Mouse (Mus musculus) layer of hippocampus, adult 18-20 months (tissue): ENCODE measurements around the gene Cdh23. TPM values are rescaled to one million over a fixed set of nuclear protein-coding genes. Genes with fewer than 3 reads are reported as not detected.
"Not testable (repeated sequence)": the region's sequence is repeated elsewhere in the genome, so short reads cannot be mapped to it uniquely, and the experiment has no call there.

Experiments
- DNase-seq, 2 experiments: peaks; one replicate each; pipeline ENCODE4 v3.0.0; 2022; ENCODE audit warnings: low spot score in 2 of 2
- long read RNA-seq: library from polyadenylated mRNA; stranded (forward); transcript quantifications from one replicate; pipeline ENCODE4 v2.0.0, GENCODE M21; 2021
- total RNA-seq, 2 experiments: library from RNA; stranded (reverse); gene quantifications; 2 replicates each; pipeline ENCODE4 v1.2.3; 2021

Gene Cdh23
- total RNA-seq, result 1 to 10 TPM; 5.8 to 5.9 TPM
- long read RNA-seq, partial matches to known transcripts, result 2 of 4 reads
- long read RNA-seq, other reads (novel, unspliced or antisense), result 2 of 4 reads

DNA sequence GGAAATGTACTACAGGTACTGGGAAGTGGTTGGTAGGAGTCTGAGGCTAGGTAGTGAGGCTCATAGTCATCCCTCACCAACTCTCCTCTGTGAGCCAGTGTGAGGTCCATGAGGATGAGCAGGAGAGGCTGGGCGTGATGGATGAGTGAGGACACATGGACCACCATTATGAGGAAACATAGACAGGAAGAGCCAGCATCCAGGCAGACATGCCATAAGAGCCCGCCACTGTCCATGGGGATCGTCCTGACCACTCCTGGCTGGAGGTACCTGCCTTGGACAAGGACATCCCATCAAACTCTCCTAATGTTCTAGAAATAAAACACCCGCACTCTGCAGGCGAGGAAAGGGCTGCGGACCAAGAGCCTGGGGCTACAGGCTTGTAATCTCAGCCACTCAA is at the start of gene Cdh23:
Gene Cdh23, minus strand, starts transcription at position 101 of the 400 bp plus-strand sequence.
- no peak for DNase-seq

DNA sequence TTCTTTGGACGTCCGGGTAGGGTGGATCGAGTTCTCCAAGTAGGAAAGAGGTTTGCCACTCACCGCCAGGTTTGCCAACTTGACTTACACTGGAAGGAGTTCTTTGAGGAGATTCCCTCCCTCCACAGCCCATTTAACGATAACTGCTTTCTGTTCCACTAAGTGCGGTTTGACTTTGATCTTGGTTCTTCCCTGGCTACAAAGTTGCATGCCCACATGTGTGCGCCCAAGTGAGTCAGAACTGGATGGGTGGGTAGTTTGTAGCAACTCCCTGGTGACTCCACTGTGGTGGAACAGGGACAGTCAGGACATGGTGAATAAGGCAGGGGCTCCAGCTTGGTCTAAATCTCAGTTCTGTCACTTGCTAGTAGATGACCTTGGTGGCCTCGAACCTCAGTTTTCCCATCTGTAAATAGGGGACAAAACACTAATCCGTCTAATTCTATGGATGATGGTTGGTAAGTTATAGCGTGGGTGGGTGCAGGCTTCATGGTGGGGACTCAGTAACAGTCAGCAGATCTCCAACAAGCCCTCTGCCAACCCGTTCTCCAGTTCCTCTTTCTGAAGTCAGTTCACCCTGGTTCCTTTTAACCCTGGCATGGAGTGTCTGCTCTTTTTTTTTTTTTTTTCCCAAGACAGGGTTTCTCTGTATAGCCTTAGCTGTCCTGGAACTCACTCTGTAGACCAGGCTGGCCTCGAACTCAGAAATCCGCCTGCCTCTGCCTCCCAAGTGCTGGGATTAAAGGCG is 48.4 kb upstream of the Cdh23 start:
- DNase-seq, result no peak

DNA sequence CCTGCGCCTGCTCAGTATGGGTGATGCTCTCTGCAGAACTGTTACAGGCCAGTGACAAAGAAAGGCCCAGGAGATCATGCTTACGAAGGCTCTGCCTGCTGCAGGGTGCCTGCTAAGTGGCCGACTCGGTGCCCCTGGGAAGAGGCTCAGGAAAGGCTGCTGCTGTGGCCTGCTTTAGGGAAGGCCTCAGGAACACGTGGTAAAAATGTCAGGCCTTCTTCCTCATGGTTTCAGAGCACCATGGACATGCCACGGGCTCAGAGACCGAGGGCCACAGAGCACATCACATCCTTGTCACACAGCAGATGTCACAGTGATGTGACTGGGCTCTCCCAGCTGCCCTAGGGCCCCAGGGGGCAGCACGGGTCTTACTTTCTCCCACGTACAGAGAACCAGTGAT is 47.4 kb upstream of the Cdh23 start:
- no peak for DNase-seq

DNA sequence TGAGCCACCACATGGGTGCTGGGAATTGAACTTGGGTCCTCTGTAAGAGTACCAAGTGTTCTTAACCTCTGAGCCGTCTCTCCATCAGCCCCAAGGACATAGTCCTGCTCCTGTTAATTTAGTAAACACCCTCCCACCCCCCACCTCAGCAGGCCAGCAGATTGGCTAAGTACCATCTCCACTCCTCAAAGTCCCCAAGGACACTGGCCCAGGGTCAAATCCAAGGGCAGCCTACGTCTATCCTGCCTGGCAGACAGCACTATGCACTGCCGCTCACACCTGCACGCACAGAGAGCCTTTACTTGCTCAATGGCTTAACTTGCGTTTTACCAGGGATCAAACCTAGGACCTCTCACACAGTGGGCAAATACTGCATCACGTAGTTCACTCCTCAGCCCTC is 46.7 kb upstream of the Cdh23 start:
- no peak for DNase-seq

DNA sequence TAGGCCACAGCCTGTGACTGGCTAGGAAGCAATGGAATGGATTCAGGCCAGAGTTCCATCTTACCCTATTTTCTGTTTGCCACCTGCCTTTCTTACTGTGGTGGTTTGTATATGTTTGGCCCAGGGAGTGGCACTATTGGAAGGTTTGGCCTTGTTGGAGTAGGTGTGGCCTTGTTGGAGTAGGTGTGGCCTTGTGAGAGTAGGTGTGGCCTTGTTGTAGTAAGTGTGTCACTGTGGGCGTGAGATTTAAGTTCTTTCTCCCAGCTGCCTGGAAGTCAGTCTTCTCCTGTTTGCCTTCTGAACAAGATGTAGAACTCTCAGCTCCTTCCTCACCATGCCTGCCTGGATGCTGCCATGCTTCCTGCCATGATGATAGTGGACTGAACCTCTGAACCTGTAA is 46.0 kb upstream of the Cdh23 start:
- DNase-seq, result not testable (repeated sequence)

DNA sequence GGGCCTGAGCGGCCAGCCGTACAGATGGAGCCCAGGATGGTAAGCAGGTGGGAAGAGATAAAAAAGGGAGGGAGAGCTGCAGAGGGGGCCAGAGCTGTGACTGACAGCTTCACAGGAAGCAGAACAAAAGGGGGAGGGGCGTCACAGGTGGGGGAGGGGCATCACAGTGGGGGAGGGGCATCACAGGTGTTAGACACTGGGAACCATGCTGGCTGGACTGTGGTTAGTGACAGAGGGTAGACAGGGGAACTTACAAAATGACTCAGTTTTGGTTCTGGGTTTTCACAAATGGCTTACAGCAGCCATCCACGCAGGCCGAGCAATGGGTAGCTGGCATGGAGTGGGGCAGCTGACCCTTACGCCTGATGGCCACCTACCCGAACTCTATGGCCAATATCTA is 45.1 kb upstream of the Cdh23 start:
- DNase-seq, result no peak

DNA sequence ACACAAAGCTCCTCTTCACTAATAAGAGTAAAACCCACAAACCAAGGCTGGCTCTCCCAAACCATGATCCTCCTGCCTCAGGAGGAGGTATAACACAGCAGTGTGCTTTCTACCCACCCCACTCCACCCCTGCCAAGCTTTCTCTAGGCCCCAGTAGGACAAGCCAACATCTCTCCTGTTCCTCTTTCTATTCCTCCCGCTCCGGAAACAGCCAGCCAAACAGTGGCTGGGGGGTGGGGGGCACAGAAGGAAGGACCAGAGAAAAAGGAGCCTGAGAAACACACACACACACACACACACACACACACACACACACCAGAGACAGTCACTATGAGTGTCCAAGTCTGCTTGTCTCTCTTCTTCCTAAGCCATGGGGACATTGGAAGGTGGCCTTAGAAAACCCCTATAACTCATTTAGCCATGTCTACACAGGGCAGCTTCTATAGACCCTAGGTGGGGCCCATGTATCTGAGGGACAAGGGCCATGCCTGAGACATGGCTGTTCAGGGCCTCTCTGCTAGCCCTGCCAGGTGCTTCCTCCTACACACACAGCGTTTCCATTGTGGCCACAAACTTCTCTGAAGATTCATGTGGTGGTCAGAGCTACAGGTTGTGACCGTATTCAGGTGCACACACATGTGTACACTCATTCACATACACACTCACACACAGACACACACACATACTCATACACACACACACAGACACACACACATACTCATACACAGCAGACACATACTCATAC is 43.5 kb upstream of the Cdh23 start:
- DNase-seq, result no peak

DNA sequence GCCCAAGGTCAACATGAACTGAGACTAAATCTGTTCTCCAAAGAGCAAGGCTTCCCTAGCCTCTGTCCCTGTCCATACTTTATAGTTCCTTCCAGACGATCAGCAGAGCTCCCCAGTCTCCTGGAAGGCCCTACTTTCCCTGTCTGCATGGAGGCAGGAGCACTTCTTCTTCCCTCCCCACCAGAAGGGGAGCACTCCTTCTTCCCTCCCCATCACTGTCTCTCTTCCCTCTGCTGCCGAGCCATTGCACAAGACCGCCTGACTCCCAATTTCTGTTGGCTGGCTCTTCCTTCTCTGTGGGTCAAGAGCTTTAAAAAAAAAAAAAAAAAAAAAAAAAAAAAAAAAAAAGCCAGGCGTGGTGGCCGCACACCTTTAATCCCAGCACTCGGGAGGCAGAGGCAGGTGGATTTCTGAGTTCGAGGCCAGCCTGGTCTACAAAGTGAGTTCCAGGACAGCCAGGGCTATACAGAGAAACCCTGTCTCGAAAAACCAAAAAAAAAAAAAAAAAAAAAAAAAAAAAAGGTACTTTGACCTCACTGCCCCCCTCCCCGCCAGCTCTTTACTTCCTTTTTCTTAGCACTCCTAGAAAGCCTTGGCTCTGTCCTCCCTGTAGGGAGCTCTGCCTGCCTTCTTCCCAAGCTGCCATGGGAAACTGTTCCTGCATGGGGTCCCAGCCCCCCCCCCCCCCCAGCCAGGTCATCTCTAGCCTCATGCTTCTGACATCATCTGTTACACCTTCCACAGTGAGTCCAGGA is 41.8 kb upstream of the Cdh23 start:
- no peak for DNase-seq

DNA sequence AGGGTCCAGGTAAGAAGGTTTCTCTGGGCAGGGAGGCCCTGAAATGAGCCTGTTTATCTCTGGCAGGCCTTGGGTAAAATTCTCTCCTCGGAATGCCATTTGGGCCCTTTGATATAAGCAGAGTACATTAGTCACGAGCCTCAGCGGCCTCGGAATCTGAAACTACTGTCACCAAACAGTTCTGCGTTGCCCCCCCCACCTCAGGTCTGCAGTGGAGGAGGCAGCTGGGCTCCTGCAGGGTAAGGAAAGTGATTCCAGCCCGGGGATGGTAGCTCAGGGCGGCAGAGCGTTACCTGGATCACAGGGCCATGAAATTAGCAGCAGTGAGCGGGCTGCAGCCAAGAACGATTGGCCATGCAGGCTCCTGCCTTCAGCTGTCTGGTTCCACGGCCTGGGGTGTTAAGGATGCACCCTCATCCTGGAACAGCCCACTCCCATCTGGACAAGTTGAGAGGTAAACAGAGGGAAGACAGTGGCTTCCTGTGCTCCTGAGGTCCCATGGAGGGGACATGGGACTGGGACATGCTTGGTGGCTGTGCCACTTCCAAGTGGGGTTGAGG is 41.0 kb upstream of the Cdh23 start:
- DNase-seq, result no peak

DNA sequence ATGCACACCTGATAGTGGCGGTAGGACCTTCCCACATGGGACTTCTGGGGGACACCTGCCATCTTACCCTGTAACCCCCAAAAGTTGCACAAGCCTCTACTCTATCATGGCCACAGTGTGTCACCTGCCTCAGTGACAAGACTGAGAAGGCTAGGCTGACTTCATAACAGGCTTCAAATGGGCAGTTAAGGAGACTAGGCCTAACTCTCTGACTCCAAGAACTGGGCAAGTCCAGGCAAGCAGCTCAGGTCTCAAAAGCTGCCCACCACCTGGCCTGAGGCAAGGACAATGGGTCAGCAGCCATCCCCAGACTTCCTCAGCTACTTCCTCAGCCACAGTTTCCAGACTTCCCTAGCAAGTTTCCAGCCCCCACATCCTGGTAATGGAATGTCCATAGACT is 39.4 kb upstream of the Cdh23 start:
- DNase-seq, result no peak

DNA sequence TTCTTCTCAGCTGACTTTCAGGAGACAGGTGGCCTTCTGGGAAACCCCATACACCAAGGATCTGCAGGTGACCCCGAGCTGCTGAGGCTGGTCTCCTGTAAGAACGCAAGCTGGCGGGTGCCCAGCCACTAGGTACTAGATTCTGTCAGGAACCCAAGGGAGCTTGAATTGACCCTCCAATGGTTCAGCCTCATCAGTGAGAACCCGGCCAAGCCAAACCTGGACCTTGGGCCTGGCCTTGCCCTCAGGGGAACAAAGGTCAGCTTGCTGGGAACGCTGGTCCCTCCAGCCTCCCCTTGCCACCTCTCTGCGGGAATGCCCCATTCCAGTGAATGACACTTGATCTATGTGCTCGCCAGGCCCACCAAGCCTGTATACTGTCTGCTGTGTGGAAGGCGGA is 37.2 kb upstream of the Cdh23 start:
- DNase-seq, result no peak

DNA sequence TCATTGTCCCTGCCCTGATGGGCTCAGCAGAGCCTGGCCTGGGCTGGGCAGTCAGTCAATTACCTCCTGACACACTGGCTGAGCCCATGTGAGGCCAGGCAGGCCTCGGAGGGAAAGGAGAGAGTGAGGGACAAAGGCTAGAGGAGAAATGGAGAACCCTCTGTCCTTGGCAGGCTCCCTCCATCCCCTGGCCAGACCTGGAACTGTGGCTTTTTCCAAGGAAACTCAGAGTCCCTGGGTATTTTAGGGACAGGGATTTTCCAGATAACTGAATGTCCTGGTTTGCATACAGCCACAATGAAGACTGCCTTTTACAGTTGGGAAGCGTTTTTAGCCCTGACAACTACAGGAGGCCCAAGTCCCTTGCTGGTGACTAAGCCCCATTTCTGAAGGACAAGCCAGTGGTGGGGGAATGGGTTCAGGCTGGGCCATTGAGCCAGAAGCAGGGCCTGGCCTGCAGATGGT is 36.1 kb upstream of the Cdh23 start:
- peak in 1 of 2 experiments; percentile 20 for DNase-seq

DNA sequence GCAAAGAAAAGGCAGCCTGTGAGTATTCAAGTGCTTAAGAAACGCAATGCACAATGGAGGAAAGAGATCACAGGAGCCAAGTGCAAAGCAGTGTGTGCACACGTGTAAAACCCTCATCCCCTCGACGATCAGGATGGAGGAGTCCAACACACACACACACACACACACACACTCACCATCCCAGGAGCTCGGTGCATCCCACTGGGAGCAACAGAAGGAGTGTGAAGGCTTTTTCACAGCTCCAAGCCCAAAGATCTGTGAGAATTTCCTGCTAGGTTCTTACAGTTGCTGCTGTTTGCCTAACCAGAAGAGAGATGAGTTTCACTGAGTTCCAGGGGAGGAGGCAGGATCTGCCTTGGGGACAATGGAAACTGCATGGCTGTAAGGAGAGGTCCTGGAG is 35.5 kb upstream of the Cdh23 start:
- DNase-seq, result no peak

DNA sequence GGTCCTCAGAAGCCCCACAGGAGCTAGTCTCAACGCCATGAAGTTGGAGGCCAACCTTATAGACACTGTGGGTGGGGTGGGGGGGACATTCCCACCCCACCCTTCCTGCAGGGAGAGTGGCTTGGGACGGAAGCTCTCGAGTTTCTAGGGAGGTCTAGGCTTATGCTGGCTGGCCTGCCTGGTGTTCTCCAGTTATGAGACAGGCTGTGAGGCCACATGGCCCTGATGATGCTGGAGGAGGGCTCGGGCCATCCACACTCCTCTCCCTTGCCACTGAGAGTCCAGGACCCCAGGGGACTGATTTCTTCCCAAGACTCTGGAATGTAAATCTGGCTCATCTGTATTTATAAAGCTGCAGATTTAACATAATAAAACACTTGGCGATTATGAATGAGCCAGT is 31.0 kb upstream of the Cdh23 start:
- no peak for DNase-seq

DNA sequence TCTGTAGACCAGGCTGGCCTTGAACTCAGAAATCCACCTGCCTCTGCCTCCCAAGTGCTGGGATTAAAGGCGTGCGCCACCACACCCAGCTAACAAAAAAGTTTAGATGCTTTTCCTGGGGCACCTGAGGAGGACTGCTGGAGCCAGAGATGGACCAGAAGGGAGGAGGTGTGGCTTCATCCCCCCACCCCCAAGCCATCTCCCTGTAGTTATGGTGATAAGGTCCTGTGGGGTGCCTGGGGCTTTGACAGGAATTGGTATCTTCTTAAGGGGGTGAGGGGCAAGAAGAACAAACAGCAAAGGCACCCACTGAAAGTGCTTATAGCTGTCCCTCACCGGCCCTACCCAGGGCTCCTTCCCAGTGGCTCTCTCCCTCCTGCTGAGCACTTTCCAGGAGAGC is 30.6 kb upstream of the Cdh23 start:
- no peak for DNase-seq

DNA sequence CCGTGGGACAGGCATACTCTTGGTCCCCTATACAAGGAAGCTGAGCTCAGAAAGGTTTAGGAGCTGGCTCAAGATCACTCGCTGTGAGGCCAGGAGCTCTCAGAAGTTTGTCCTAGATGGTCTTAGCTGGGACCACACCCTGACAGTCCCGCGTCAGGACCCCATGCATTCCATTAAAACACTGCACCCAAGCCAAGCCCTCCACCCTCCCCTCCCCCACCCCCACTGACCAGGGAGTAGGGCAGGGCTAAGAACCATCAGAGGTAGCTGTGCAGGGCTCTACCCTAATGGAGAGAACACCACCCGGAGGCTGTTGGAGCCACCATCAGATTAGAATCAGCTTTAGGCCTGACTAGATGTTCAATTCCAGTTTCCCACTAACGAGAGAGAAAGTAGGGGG is 28.2 kb upstream of the Cdh23 start:
- DNase-seq, result no peak

DNA sequence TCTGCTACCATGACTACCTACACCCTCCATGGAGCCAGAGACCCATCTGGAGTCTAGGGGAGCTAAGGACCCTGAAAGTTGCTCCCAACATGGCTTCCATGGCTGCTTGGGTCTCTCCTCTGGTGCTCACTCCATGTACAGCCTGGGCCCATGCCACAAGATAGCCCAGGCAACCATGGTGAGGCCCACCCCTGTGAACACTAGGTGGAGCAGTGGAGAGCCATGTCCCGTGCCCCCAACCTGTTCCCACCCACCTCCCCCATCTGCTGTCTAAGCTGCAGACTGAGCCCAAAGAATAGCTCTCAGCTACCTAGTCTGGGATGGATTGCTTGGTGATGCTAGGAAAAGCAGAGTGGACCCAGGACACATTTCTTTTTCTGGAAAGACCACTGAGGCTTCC is 27.1 kb upstream of the Cdh23 start:
- no peak for DNase-seq

DNA sequence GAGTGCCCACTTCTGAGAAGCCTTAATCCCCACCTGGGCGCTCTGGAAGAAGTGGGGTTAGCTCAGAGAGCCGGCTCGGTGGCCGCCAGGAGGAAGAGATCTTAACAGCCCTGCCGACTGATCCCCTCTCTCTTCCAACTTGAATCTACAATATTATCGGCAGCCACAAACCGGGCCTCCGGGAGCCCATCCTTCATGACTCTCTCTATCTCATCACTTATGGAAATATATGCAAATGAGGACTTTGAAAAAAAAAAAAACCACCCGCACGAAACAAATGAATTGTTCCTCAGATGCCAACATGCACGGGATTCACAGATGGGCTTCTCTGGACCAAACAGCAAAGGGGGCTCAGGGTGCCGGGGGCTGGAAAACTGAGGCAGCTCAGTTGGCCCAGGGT is 25.4 kb upstream of the Cdh23 start:
- no peak for DNase-seq

DNA sequence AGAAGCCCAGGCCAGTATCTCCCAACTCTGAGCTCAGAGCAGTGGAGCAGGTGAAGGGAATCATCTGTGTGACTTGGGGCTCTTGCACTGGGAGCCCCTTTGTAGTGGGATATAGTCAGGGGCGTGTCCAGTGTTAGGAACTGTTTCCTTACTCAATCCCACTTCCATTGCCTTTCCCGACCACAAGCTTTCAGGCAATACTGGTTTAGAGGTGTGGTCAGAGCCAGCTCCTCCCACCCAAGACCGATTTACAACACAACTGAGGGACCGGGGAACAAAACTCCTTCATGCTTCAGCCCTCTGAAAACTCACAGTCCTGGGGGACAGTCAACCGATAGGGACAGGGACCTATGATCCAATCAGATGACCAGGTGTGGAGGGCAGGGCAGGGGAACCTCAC is 24.2 kb upstream of the Cdh23 start:
- no peak for DNase-seq

DNA sequence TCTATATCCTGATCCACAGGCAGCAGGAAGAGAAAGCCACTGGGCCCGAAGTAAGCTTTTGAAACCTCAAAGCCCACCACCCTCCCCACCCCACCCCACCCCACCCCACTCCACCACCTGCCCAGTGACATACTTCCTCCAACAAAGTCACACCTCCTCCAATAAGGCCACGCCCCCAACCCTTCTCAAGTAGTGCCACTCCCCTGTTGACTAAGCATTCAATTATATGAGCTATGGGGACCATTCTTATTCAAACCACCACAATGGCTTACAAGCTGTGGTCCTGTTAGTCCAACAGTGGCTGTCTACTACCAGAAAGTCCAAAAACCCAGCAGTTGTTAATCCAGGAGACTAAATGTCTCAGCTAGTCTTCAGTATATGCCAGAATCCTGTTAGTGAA is 22.2 kb upstream of the Cdh23 start:
- no peak for DNase-seq

DNA sequence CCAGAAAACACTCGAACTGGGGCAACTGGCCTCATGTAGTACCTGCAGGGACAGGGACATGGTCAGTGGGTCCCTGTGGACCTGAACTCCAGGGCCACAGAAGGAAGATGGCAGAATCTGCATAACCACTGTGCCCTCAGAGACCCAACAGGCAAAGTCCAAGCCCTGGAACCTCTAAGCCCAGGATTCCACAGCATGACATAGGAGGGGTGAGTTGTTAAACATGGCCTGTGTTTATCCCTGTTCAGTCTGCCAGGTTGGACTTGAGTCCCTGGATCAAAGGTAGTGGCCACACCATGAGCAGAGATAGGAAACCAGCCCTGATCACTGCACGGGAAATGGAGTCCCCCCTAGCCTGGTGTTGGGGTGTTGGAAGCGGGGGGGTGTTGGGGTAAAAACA is 20.2 kb upstream of the Cdh23 start:
- DNase-seq, result no peak

DNA sequence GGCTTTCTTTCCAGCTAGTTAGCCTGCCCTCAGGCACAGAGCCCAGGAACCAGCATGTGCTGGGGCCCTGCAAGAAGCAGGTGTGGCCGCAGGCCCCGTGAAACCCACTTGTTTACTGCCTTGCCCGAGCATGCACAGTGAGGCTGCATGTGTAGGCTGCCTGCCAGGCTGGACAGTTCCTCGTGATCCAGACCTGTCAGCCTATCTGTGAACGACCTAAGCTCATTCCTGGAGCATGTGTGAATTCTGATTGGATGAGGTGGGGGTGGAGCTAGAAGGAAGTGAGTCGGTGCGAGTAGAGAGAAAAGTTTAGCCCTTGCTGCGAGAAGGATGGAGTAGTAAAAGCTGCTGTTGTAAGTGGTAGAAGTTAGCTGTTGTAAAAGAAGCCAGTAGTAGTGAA is 16.0 kb upstream of the Cdh23 start:
- not testable (repeated sequence) for DNase-seq
